Mouse (Mus musculus): Measurements from ENCODE around the gene Mettl7a2.
"Not testable (repeated sequence)": the region's sequence is repeated elsewhere in the genome, so short reads cannot be mapped to it uniquely, and the experiment has no call there.

Mettl7a2 gene

DNA sequence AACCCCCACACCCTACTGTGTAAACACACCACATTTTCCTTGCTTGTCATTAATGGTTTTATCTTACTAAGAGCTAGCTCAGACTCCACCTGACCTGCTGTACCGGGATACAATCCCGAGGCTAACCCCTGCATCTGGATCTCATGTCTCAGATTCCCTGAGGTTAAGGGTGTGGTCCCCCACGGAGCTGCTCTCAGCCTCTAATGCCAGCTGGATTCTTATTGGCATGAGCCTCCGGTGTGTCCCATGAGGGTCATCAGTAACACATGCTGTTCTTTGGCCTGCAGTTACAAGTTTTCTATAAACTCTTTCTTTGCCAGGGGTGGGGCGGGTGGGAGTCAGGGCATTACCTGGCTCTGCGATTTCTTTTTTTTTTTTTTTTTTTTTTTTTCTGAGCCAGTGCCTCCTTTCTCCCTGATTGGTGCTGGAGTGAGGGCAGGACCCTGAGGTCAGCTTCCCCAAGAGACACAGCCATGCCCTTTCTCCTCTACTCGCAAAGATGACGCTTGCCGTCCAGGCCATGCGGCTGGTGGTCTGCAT lies at the start of gene Mettl7a2, which contains the start of gene Methig1:
Gene Mettl7a2 (plus strand): TSS at position 490 of the 540 bp plus-strand sequence.
Gene Methig1 (plus strand): TSS at position 439 of the 540 bp plus-strand sequence.
- DNase-seq (ENCODE audit: low spot score): no peak

DNA sequence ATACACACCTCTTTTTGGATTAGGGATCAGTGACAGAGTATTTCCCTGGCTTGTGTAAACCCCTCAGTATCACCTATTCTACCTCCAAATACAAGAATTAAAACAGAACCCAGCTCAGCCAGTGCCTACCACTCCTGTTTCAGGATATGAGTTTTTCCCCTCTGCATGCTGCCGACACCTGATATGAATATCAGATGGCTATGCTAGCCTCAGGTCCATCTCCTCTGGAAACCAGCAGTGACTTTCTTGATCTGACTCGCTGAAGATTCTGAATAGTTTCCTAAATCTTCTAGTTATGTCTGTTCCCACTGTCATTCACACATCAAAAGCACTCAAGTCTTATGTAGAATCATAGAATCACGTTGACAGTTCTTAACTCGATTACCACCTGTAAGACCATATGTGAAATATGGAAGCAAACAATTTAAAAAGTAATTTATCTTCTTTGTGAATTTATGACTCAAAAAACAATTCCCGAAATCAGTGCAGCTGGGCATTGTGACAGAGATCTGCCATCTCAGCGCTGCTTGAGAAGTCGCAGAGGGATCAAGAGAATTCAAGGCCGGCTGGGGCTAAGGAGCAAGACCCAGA lies 49.5 kb upstream of the Mettl7a2 start:
- peak; percentile 16 for DNase-seq (ENCODE audit: low spot score)

DNA sequence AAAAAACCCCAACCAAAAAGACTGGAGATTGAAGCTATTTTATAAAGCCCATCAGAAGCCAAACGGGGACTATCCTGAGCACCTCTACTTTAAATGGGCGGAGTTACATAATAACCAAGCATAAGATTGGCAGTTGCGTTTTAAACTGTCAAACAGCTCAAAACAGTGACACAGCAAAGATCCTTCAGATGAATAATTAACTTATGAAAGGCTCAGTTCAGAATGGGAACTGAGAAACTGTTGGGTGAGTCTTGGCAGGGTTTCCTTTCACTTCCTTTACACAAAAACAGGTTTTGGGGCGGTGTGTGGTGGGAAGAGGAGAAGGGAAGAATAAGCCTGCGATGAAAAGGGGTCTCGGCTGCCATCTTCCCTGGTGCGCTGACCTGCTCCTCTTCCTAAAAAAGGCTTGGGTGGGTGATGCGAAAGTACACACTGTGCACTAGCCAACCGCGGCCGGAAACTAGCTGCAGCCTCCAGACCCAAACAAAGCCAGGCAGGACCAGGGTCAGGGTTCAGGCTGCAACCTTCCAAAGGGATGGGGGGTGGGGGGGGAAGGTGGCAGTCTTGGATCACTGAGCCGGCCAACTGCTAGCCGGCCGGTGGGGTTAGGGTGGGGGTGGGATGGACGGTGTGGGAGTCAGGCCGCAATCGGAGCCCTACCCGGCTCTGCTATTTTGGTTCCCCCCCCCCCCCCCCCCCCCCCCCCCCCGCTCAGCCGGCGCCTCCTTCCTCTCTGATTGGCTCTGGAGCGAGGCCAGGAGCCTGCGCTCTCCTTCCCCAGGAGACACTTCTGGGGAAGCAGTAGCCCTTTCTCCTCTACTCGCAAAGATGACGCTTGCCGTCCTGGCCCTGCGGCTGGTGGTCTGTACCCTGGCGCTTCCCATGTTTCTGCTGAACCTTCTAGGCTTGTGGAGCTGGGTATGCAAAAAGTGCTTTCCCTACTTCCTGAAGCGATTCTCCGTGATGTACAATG lies 48.7 kb upstream of the Mettl7a2 start, which contains the start of gene Mettl7a1:
Gene Mettl7a1 (plus strand): TSS at position 122 of the 973 bp plus-strand sequence.
- DNase-seq (ENCODE audit: low spot score): peak; percentile 88

DNA sequence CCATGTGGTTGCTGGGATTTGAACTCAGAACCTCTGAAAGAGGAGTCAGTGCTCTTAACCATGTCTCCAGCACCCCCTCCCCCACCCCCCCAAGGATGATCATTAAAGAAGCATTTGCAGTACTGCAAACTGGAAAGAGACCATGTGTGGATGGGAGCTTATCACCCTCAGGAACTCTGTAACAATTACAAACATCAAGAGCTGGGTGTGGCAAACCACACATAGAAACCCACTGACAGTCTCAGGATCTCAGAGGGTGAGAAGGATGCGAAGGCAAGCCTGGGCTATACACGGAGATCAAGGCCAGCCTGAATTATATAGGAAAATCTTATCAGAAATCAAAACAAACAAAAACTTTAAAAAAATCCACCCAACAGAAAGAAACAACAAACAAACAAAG lies 46.8 kb upstream of the Mettl7a2 start:
- DNase-seq (ENCODE audit: low spot score): no peak

DNA sequence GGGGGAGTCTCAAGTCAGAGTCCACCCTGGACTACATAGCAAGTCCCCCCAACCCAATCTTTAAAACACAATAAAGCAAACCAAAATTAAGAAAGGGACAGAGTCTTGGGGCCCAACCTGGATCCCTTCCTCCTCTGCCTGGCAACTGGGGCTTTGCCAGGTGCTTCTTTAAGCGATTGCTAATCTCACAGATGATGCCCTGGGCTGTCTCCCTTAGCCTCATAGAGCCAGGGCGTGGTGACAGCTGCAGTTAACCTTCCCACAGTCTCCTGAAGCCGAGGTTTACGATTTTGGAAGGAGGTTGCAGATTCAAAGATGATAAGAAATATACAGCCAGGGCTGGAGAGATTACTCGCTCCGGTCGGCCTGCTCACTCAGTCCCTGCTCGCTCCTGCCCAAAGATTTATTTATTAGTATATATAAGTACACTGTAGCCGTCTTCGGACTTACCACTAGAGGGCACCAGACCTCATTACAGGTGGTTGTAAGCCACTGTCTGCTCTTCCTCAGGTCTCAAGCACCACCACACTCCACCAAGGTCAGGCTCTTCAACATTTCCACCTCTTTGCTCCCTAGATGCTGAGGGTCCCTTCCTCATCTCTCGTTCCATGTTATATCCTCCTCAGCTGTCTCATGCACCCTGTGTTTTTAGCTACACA lies 45.4 kb upstream of the Mettl7a2 start:
- DNase-seq (ENCODE audit: low spot score): peak; percentile 39

DNA sequence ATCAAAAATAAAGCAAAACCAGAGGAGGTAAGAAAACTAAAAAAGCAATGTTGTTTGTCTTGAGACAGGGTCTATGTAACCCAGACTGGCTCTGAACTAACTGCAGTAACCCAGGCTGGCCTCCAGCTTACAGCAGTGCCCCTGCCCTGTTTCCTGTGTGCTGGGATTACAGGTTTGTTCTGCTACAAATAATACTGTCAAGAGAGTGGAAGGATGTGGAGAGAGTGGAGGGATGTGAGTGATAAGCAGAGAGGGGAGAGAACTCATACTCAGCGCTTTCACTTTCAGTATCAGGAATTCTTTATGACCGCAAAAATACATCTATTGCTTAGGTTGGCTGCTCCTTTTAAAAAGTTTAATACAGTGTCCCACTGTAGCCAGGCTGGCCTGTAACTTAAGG lies 40.7 kb upstream of the Mettl7a2 start:
- DNase-seq (ENCODE audit: low spot score): no peak

DNA sequence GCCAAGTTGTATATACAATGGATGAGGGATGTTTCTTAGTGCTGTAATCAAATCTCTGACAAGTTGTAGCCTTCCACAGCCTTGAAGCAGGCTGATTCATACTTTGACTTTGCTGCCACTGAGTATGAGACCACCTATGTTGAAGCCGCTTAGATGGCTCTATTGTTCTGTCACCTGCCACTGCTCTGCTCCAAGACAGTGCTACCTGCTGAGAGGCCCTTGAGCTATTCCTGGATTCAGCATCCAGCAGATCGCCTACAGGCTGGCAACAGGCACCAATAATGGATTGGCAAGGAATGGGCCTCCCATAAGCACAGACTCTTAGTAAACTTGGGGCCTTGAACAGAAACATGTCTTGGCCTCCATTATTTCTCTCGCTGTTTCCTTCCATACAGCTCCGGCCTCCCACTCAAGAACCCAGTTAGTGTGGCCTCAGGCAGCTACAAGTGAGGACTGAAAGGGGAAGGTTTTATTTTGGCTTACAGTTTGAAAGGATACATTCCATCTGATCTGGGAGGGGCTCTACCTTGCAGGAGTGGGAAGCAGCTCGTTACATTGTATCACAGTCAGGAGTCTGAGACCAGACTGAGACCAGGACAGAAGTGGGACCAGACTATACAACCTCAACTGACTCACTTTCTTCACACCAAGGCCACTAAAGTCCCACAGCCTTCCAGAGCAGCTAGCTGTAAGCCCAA lies 38.4 kb upstream of the Mettl7a2 start:
- no peak for DNase-seq (ENCODE audit: low spot score)

DNA sequence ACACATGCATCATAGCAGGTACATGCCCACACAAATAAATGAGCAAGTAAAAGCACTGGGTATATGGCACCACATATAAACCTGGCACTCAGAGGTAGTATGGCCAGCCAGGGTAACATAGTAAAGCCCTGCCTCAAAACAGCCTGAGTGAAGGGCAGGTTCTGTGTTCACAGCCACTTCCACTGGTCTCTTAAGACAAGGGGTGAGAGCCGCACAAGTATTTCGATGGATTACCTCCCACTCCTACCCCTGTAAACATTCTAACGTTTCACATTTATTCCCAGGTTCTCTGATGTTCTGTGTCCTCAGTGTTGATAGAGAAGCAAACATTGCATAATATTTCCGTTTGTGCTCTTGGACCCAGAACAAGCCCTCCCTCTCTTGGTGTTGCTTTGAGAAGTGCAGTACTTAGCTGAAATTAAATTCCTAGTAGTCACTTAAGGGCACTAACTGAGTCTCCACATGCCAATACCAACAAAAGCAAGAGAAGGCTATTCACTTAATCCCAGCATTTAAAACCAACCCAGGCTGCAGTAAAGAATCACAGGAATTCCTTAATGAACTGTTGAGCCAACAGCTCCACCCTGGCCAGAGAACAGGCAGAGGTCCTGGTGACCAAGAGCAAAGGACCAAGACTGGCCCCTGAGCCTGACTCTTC lies 34.9 kb upstream of the Mettl7a2 start:
- DNase-seq (ENCODE audit: low spot score): not testable (repeated sequence)

DNA sequence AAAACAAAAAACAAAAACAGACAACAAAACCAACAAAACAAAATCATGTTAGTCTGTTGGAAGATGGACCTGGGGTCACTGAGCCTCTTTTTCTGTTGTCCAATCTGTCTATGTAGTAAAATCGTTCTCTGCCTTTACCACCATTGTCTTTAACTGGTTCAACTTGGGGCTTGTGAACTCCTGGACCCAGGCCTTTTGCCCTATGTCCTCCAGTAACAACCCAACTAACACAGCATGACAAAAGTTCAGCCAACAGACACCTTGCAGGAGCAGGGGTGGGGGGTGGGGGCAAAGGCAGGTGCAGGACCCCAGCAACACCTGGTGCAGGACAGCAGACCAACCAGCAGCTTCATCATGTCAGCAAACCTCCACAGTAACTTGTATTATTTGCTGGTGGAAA lies 33.1 kb upstream of the Mettl7a2 start:
- DNase-seq (ENCODE audit: low spot score): no peak

DNA sequence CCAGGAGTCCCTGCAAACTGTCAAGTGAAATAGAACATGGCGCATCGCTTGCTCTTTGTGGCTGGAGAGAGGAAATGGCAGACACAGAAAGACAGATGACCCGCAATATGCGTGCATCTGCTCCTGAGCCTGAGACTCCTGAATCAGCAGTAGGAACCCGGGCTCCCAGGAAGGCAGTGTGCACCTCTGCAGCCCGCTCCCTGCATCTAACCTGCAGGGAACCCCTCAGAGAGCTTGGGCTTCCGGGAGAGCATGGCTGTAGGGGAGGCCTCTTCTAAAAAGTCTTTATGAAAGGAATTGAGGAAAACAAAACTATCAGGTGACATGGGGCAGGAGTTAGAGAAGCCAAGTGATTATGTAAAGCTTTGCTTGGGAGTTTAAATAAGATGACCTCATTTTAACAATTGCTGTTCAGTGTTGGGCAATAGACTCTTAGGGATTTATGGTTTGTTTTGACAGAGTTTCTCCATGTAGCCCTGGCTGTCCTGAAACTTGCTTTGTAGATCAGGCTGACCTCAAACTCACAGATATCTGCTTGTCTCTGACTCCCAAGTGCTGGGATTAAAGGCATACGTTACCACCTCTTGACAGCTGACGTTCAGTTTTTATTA lies 32.6 kb upstream of the Mettl7a2 start:
- no peak for DNase-seq (ENCODE audit: low spot score)

DNA sequence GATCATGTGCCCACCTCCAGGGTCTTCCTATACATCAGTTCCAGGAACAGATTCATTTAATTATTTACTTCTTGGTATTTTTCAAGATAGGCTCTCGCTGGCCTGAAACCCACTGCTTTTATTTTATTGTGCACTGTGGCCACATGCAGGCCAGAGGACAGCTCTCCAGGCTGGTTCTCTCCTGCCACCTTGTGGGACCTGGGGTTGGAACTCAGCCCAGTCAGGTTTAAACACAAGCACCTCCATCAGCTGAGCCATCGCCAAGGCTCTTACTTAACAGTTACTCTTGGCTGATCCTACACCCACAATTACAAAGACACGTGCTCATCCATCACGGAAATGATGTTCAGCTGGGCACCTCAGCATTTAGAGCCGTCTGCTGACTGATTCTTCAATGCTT lies 31.9 kb upstream of the Mettl7a2 start:
- no peak for DNase-seq (ENCODE audit: low spot score)

DNA sequence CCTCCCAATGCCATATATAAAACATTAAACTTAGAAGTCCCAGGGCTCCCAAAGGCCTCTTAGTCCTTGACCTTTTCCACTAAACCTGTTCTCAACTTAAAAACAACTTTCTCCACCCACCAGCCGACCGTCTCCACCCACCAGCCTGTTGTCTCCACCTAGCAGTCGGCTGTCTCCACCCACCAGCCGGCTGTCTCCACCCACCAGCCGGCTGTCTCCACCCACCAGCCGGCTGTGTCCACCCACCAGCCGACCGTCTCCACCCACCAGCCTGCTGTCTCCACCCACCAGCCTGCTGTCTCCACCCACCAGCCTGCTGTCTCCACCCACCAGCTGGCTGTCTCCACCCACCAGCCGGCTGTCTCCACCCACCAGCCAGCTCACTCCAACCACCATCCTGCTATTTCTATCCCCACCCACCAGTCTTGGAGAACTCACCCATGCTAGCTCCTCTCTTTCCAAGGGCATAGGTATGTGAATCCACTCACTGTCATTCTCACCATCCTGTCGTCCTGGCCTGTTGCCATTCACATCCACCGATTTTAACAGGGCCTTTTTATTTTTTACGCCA lies 28.9 kb upstream of the Mettl7a2 start:
- no peak for DNase-seq (ENCODE audit: low spot score)

DNA sequence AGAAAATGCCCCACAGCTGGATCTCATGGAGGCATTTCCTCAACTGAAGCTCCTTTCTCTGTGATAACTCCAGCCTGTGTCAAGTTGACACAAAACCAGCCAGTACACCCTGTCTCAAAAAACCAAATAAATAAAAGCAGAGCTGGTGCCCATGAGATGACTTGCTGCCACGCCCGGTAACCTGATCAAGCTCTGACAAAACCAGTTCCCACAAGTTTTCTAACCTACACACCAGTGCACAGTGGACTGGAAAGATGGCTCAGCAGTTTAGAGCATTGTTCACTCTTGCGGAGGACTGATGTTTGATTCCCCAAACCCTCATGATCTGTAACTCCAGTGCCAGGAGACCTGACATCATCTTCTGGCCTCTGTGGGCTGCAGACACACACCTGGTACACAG lies 27.8 kb upstream of the Mettl7a2 start:
- DNase-seq (ENCODE audit: low spot score): no peak

DNA sequence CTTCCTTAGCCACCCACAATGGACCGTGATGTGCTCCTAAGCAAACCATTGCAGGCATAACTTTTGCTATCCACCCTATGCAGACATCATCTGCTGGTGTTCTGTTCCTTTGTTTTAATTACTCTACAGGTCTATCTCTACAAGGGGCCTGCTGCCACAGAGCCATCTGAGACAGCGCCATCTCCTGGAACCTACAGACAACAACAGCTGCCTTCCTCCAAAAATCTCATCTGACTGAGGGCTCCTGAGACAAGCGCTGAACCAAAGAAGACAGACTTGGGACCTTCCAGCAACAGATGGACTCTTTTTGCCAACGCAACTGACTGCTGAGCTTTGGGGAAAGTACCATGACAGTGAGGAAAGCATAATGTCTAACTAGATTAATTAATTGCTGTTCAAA lies 24.9 kb upstream of the Mettl7a2 start:
- DNase-seq (ENCODE audit: low spot score): not testable (repeated sequence)

DNA sequence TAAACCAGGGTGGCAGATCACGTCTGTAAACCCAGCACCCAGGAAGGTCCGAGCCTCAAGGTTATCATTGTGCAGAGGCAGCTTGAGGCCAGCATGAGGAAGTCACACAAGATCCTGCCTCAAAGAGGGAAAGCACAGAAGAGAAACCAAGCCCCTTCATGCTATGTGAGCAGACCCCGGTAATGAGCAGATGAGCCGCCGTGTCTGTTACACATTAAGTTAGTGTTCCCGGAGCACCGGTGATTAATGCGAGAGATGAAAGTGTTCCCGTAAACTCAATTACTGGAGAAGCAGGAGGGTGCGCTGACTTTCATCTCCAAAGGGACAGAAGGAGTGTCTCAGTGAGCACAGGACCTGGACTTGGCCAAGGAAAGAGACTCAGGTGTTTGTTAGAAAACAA lies 23.7 kb upstream of the Mettl7a2 start:
- not testable (repeated sequence) for DNase-seq (ENCODE audit: low spot score)

DNA sequence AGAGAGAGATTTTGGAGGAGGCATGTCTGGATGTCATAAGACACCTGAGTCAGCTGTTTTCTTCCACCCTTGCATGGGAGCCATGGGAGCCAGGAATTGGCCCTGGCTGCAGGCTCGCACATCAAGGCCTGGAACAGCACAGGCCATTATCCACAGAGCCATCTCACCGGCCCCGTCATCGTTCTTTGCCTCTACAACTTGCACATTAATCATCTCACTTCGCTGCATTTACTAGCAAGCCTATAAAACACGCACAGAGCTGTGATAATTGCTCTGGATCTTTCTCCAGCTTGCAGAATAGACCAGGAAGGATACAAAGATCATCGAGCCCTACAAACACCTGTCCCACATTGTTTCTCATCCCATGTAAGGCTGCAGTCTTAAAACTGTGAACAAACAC lies 22.3 kb upstream of the Mettl7a2 start:
- DNase-seq (ENCODE audit: low spot score): no peak

DNA sequence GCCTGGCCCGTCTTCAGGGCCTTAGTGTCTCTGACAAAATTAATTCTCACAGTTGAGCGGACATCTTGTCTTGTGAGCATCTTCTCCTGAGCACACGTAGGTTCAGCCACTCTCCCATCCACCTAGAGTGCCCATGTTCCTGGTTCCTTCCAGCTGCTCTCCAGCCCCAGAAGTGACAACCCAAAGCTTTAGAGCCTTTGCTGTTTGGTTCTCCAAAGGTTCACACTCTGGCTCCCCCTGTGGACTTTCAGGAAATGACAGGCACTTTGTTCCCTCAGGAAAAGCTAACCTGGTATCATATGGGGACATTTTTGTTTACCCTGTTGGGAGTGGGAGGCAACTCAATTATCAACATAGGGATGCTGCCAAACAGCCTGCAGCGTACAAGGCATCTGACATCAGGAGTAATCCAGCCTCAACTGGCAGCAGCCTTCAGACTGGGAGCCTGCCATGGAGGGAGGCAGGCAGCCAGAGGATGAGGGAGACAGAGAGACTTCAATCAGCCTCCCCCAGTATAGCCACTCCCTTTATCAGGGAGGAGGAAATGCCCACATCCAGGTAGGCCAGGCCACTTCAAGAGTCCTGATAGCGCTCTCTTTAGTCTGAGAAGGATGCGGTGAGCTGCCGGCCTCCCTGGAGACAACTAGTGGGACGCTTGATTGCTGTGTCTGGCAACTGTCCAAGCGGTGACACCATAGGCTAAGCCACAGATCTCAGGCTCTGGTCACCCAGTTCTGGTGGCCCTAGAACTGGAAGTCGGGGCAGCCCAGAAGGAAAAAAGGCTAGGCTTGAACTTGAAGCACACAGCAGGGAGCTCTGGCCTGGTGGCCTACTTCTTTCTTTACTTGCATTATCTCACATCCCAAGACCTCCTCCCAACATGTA lies 20.7 kb upstream of the Mettl7a2 start:
- DNase-seq (ENCODE audit: low spot score): peak; percentile 19

DNA sequence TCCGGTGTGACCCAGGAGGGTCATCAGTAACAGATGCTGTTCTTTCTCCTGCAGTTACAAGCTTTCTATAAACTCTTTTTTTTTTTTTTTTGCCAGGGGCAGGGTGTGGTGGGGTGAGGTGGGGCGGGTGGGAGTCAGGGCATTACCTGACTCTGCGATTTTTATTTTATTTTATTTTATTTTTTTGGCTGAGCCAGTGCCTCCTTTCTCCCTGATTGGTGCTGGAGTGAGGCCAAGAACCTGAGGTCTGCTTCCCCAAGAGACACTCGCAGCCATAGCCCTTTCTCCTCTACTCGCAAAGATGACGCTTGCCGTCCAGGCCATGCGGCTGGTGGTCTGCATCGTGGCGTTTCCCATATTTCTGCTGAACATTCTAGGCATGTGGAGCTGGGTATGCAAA lies 18.4 kb upstream of the Mettl7a2 start, which contains the start of gene Mettl7a3:
Gene Mettl7a3 (plus strand): TSS at position 301 of the 400 bp plus-strand sequence.
- no peak for DNase-seq (ENCODE audit: low spot score)

DNA sequence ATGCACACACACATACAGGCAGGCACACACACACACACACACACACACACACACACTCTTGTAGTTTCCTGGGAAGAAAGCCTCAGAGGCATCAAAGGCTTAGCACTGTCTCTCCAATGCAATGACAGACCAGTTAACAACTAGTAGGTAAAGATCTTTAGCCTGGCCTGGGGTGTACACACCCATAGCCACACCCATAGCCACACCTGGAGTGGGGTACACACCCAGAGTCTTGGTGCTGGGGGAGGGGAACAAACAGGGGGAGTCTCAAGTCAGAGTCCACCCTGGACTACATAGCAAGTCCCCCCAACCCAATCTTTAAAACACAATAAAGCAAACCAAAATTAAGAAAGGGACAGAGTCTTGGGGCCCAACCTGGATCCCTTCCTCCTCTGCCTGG lies 15.7 kb upstream of the Mettl7a2 start:
- DNase-seq (ENCODE audit: low spot score): not testable (repeated sequence)

All from layer of hippocampus, adult 11-12 months (tissue).